Mouse (Mus musculus) heart, embryonic 15.5 days (tissue): ENCODE measurements around the gene Plpp1. TPM values are rescaled to one million over a fixed set of nuclear protein-coding genes. Genes with fewer than 3 reads are reported as not detected.

Experiments used
- ATAC-seq: fragments of 200-750 bp; cut with Nextera tagmentation; replicated peaks from 2 replicates; pipeline ENCODE4 v1.8.0; 2017; ENCODE audit warnings: low read depth, moderate TSS enrichment; ENCODE audit not compliant: insufficient number of reproducible peaks, insufficient read depth, low FRiP score
- H3K27ac ChIP-seq: fragments of 300-500 bp; sonication (generic); 2 replicates; pipeline ENCODE4 v1.5.1; 2015; ENCODE audit warnings: mild to moderate bottlenecking, inconsistent platforms
- H3K27me3 ChIP-seq: fragments of 300-500 bp; sonication (generic); 2 replicates; pipeline ENCODE4 v1.6.1; 2015; ENCODE audit warnings: inconsistent platforms
- H3K36me3 ChIP-seq: fragments of 300-500 bp; sonication (generic); 2 replicates; pipeline ENCODE4 v1.6.1; 2015; ENCODE audit warnings: mild to moderate bottlenecking, inconsistent platforms
- H3K4me1 ChIP-seq: fragments of 300-500 bp; sonication (generic); replicated peaks from 2 replicates; pipeline ENCODE4 v1.6.1; 2015; ENCODE audit warnings: inconsistent platforms
- H3K4me2 ChIP-seq: fragments of 300-500 bp; sonication (generic); 2 replicates; pipeline ENCODE4 v1.6.1; 2015; ENCODE audit warnings: inconsistent platforms, mild to moderate bottlenecking, moderate library complexity
- H3K4me3 ChIP-seq: fragments of 300-500 bp; sonication (generic); 2 replicates; pipeline ENCODE4 v1.5.1; 2015; ENCODE audit warnings: mild to moderate bottlenecking, inconsistent platforms
- H3K9ac ChIP-seq: fragments of 300-500 bp; sonication (generic); 2 replicates; pipeline ENCODE4 v1.6.1; 2015; ENCODE audit warnings: mild to moderate bottlenecking, inconsistent platforms
- H3K9me3 ChIP-seq: fragments of 300-500 bp; sonication (generic); replicated peaks from 2 replicates; pipeline ENCODE4 v1.6.1; 2016; ENCODE audit warnings: inconsistent platforms
- WGBS: fragments of 180-500 bp; shearing (Covaris S2); methylation state at CpG from one replicate; pipeline ENCODE4 v1.1.7; 2015; ENCODE audit warnings: mixed read lengths; 5-methylcytosine and 5-hydroxymethylcytosine counted together
- polyA plus RNA-seq: library from polyadenylated mRNA; unstranded; fragments of >200 nt; fragmentation: Nextera tagmentation; extraction: Ambion mirVana; gene quantifications from 2 replicates; pipeline ENCODE4 v1.2.1, GENCODE M21; 2015

The Plpp1 gene
- polyA plus RNA-seq, 1 experiment from 2014 or later: 54.1 TPM

DNA sequence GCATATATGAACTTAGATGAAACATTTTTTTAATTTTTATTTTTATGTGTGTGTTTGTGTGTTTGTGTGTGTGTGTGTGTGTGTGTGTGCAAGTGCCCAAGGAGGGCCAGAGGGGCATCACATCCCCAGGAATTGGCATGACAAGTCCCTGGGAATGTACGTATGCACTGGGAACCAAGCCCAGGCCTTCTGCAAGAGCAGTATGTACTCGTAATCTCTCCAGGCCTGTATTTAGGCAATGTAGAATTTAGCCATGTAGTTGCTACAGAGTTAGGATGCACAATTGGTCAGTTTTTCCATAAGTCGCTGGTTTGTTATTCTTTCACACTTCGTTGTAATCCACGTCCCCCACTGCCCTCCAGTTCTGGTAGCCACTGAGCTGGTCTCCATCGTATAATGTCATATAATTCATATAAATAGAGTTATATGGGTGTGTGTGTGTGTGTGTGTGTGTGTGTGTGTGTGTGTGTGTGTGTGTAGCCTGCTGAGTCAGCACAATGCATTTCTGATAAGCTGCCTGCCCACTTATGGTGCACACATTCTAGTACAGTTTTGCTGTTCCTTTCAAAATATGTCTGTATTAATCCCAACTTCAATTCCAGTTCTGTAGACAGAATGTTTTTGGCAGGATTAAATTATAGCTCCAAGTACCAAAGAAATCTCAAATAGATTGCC is 22.8 kb downstream of the Plpp1 start:
- H3K36me3 ChIP-seq: no peaks in the 10 kb centered on the region
- ATAC-seq: no peak
- H3K4me3 ChIP-seq: no peak overlapping the region
- no peaks in the 10 kb centered on the region for H3K27me3 ChIP-seq
- peaks cover 19% of the 10 kb centered on the region for H3K4me1 ChIP-seq
- H3K27ac ChIP-seq: peak overlapping the region; percentile 39
- WGBS: 62% methylated on average over 6 of the region's 6 CpGs
- H3K4me2 ChIP-seq: no peak overlapping the region
- no peaks in the 10 kb centered on the region for H3K9me3 ChIP-seq
- H3K9ac ChIP-seq: no peak overlapping the region

DNA sequence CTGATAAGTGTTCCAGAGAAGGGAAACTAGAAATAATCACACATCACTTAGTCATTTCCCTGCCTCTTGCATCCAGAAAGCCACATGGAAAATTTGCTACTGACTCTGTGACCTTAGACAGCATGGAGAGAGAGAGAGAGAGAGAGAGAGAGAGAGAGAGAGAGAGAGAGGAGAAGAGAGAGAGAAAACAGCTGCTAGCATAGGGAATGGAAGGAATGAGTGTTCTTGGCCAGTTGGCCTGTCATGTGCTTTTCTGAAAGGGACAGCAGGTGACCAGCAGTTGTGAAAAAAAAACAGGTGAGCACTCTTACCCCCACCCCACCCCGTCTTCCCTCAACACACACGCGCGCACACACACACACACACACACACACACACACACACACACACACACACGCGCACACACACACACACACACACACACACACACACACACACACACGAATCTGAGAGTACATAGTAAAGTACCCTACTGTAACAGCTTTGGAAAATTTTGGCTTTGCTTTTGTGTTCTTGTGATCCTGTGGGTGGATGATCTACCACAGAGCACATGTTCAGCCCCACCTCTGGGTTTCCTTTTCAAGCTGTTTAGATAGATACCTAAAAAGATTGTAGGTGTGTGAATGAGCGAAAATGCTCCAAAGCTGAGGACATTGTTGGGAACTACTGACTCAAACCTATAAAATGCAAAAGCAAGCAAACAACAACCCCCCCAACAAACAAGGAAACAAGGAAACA is 23.5 kb downstream of the Plpp1 start:
- H3K27ac ChIP-seq: no peak overlapping the region
- H3K9me3 ChIP-seq: no peaks in the 10 kb centered on the region
- WGBS: 82% methylated on average over 8 of the region's 8 CpGs
- no peaks in the 10 kb centered on the region for H3K27me3 ChIP-seq
- no peaks in the 10 kb centered on the region for H3K36me3 ChIP-seq
- H3K9ac ChIP-seq: no peak overlapping the region
- ATAC-seq: no peak
- H3K4me1 ChIP-seq: peaks cover 12% of the 10 kb centered on the region
- no peak overlapping the region for H3K4me3 ChIP-seq
- no peak overlapping the region for H3K4me2 ChIP-seq

DNA sequence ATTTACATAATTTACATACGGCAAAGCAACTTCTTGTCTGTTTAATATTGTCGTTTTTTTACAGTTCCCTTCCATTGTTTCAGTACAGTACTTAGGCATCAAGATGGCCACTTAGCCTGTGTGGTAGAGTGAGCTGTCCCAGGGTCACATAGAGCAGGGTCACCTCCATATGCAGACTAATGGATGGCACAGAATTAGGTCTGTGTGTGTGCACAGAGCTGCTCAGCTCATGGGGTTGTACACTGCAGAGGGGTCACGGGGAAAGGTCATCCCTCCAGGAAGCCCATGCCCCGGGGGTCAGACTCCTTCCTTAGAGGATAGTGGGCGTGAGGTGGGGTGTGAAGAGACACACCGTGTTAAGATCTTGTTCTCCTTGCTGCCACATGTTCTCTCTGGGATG is 24.9 kb downstream of the Plpp1 start:
- no peak for ATAC-seq

DNA sequence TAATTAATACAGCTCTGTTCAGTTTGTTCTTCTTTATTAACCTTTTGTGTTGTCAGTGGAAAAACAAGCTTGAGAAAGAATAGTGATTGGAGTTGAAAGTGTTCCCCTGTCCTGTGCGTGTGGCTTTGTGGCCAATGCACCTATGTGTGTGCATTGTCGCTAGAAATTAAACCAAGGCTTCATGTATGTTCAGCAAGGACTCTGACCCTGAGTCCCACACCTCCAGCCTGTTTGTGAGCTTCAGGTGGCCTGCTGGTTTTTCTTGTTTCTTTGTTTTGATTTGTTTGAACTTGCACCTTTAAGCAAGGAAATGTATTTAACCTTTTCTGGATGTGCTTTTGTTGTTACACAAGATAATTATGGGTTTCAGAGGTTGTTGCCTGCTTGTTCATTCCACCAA is 29.0 kb downstream of the Plpp1 start:
- Histone ChIP-seq H3K9me3 (no peaks in the 10 kb centered on the region), H3K9ac (no peak overlapping the region), H3K4me1 (no peaks in the 10 kb centered on the region; the same call in none of the 2 replicates), H3K4me2 (no peak overlapping the region), H3K27me3 (no peaks in the 10 kb centered on the region), H3K4me3 (no peak overlapping the region), H3K36me3 (no peaks in the 10 kb centered on the region), H3K27ac (no peak overlapping the region)
- 89% methylated on average over 2 of the region's 2 CpGs for WGBS
- ATAC-seq: no peak

More for the DNA sequence above, 24.9 kb downstream of the Plpp1 start:
- H3K27me3 ChIP-seq: no peaks in the 10 kb centered on the region
- H3K4me3 ChIP-seq: no peak overlapping the region
- no peaks in the 10 kb centered on the region for H3K9me3 ChIP-seq
- H3K27ac ChIP-seq: no peak overlapping the region
- H3K4me1 ChIP-seq: peaks cover 11% of the 10 kb centered on the region
- WGBS: 68% methylated on average over 6 of the region's 6 CpGs
- H3K9ac ChIP-seq: no peak overlapping the region
- H3K36me3 ChIP-seq: no peaks in the 10 kb centered on the region
- H3K4me2 ChIP-seq: no peak overlapping the region

DNA sequence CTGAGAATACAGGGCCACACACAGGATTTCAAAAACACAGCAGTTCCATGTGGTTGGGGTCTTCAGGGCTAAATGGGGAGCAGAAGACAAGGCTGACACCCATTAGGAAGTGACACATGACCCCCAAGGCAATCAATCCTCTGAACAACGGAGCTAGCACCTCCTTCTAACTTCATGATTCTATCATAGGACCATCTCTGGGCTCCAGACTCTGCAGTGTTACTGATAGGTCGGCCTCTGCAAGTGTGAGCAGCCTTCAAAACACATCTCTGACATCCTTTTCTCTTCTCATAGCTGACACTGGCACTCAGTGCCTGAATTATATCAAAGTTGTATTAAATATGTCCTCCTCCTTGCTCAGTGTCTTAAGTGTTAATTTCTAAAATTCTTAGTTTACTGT is 32.0 kb downstream of the Plpp1 start:
- H3K4me3 ChIP-seq: no peak overlapping the region
- H3K27me3 ChIP-seq: no peaks in the 10 kb centered on the region
- H3K36me3 ChIP-seq: no peaks in the 10 kb centered on the region
- WGBS: 45% methylated on average over 2 of the region's 2 CpGs
- no peak overlapping the region for H3K27ac ChIP-seq
- ATAC-seq: no peak
- H3K4me1 ChIP-seq: peaks cover 7% of the 10 kb centered on the region
- no peak overlapping the region for H3K4me2 ChIP-seq
- no peak overlapping the region for H3K9ac ChIP-seq
- no peaks in the 10 kb centered on the region for H3K9me3 ChIP-seq

DNA sequence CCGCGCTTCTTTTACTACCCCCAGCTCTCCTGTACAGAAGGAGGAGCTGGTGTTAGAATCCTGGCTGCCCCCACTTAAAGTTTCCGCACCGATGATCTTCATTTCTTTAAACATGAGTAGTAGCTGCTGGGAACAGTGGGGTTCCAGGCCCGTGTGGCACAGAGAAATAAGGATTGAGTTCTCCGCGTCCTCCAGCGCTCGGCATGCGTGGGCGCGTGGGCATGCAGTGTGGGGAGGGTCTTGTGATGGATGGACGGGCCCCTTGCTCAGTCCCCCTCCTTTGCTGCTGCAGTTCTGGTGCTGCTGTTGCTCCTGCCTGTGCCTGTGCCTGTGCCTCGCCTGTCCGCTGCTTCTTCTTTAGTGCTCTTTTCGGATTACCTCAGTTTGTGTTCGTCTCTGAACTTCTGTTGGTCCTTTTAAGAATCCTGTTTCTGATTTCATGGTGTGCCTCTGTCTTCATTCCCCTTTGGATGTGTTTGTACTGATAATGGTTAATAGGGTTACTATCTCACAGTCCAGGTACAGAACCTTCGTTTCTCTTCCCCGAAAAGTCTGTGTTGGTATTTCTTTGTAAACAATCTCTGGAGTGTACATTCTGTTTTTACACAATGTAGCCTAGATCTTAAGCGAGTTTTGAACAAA is 32.8 kb downstream of the Plpp1 start:
- Histone ChIP-seq H3K4me2 (no peak overlapping the region), H3K36me3 (no peaks in the 10 kb centered on the region), H3K9ac (no peak overlapping the region), H3K27me3 (no peaks in the 10 kb centered on the region), H3K4me3 (no peak overlapping the region), H3K9me3 (no peaks in the 10 kb centered on the region), H3K27ac (no peak overlapping the region), H3K4me1 (peaks cover 7% of the 10 kb centered on the region)
- WGBS: 79% methylated on average over 20 of the region's 20 CpGs
- no peak for ATAC-seq

DNA sequence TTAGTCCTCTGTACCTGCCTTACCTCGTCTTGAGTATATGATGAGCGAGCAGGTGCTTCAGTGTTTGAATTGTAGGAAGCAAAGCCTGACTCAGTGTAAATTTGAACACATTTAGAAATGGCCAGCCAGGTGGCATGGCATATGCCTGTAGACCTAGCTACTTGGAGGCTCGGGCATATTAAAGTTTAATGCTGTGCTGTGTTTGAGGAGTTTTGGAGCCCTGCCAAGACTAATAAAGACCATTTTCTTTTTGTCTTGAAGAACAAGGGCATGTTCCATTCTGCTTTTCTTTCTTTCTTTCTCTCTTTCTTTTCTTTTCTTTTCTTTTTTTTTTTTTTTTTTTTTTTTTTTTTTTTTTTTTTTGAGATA is 33.3 kb downstream of the Plpp1 start:
- Histone ChIP-seq H3K36me3 (no peaks in the 10 kb centered on the region), H3K9ac (no peak overlapping the region), H3K27ac (no peak overlapping the region), H3K9me3 (no peaks in the 10 kb centered on the region), H3K4me1 (peaks cover 7% of the 10 kb centered on the region), H3K4me2 (no peak overlapping the region), H3K27me3 (no peaks in the 10 kb centered on the region), H3K4me3 (no peak overlapping the region)
- ATAC-seq: no peak
- 76% methylated on average over 3 of the region's 3 CpGs for WGBS

DNA sequence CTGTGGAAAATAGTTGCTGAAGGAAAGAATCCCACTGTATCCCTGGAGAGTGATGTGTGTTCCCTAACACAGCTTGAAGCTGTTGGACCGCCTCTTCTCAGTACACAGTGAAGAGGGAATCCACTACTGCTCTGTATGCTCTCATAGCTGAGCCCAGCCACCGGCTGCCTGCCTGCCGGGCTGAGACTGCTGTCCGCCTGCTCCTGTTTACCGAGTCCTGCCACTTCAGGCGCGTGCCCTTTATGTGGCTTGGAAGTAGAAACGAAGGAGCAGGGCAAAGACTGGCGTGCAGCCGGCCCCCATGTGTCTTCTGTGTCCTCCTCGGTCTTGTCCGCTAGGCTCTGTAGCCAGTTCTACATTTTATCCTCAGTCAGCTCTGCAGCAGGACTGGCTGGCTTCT is 34.5 kb downstream of the Plpp1 start:
- WGBS: 32% methylated on average over 12 of the region's 12 CpGs
- Histone ChIP-seq H3K9ac (peak overlapping the region; percentile 10; the same call in 1 of the 2 replicates), H3K27ac (0 out of 2 replicates have a peak overlapping the region, but pooled peaks have one; percentile 7), H3K4me3 (no peak overlapping the region), H3K4me1 (peaks cover 7% of the 10 kb centered on the region), H3K27me3 (no peaks in the 10 kb centered on the region), H3K4me2 (peak overlapping the region; percentile 44), H3K9me3 (no peaks in the 10 kb centered on the region), H3K36me3 (no peaks in the 10 kb centered on the region)
- no peak; the same call in 1 of the 2 replicates for ATAC-seq

DNA sequence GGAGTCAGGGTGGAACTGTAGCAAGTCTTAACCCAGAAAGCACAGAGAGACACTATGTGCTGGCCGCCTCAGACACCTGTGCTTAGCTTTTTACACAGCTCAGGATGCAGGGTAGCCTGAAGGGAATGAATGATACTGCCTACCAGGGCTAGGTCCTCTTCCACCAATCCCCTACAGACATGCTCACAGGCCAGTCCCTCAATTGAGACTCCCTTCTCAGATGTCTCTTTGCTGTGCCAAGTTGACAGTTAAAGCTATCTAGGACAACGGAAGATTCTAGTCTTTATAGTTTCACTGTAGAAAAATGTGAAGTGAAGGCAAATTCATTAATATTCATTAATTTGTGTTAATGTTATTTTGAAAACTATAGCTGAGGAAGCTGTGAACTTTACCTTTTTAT is 36.4 kb downstream of the Plpp1 start:
- Histone ChIP-seq H3K9me3 (no peaks in the 10 kb centered on the region), H3K27ac (no peak overlapping the region), H3K4me1 (peaks cover 7% of the 10 kb centered on the region), H3K4me2 (no peak overlapping the region), H3K9ac (no peak overlapping the region), H3K27me3 (no peaks in the 10 kb centered on the region), H3K4me3 (no peak overlapping the region), H3K36me3 (no peaks in the 10 kb centered on the region)
- WGBS: 87% methylated on average over 2 of the region's 2 CpGs
- no peak for ATAC-seq

DNA sequence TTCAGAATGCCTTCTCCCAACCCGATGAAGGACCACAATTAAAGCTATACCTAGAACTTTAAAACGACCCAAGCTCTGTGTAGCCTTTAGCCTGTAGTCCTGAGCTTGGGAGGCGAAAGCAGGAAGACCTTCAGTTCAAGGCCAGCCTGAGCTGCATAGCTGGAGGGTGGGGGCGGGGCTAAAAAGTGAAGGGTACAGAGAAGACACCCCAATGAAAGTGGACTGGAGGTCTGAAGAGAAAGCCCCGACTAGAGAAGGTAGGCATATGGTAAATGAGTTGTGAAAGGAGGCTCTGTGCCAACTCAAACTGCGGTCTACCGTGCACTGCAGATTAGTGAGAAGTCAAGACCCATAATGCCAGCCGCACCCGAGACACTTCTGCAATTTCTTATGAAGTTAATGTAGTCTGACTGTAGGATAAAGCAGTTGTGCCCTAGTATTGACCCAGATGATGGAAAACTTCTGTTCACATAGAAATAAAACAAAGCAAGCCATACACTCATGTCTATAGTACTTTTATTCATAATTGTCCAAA is 37.1 kb downstream of the Plpp1 start:
- Histone ChIP-seq H3K36me3 (peaks cover 5% of the 10 kb centered on the region; the same call in 1 of the 2 replicates), H3K9me3 (no peaks in the 10 kb centered on the region), H3K4me1 (peaks cover 7% of the 10 kb centered on the region), H3K9ac (no peak overlapping the region), H3K4me2 (no peak overlapping the region), H3K27ac (no peak overlapping the region), H3K27me3 (no peaks in the 10 kb centered on the region), H3K4me3 (no peak overlapping the region)
- no peak for ATAC-seq
- WGBS: 79% methylated on average over 9 of the region's 9 CpGs

DNA sequence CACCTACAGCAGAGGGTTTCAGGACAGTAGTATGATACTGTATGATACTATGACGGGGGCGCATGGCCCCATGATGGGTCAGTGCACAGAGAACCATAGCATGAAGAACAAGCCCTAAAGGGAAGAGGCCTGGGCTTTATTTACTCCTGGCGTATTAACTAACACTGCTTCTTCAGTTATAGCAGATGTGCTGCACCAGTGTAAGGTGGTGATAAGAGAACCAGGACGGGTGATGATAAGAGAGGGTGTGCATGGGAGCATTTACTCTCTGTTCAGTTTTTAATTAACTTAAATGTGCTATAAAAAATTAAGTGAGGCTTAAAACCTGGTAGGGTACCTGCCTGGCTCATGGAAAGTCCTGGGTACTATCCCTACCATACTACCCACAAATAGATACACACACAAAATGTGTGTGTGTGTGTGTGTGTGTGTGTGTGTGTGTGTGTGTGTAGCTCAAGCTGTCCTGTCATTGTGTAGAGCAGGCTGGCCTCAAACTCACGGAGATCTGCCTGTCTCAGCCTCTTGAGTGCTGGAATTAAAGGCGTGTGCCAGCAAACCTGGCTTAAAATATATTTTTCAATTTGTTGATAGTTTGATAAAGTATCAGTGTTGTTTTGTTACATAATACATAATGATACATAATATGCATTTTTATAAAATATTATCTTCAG is 38.1 kb downstream of the Plpp1 start:
- peaks cover 5% of the 10 kb centered on the region; the same call in 1 of the 2 replicates for H3K36me3 ChIP-seq
- H3K27me3 ChIP-seq: no peaks in the 10 kb centered on the region
- peaks cover 7% of the 10 kb centered on the region for H3K4me1 ChIP-seq
- H3K4me3 ChIP-seq: no peak overlapping the region
- no peaks in the 10 kb centered on the region for H3K9me3 ChIP-seq
- H3K9ac ChIP-seq: no peak overlapping the region
- H3K27ac ChIP-seq: no peak overlapping the region
- no peak for ATAC-seq
- WGBS: 88% methylated on average over 6 of the region's 6 CpGs
- H3K4me2 ChIP-seq: no peak overlapping the region
